Mouse (Mus musculus): ENCODE data around the gene Adap1.

DNA sequence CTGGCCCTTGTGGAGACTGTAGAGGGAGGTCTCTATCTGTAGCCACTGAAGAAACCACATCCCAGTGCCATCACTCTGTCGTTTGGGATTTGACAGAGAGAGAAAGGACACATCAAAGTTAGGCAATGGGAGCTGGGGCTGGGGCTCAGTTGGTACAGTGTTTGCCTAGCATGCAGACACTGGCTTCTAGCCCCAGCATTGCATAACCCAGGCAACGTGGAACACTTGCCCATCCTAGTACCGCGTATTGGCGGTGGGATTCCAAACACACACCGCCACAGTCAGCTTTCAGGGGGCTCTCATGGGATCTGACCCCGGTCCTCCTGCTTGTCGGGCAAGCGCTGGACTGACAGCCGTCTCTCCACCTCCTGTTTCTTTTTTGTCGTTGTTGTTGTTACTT lies 41.1 kb upstream of the Adap1 start:
- TF ChIP-seq CTCF (IDR thresholded peaks at IDR 0.05; ENCODE audit: extremely low read depth, insufficient read depth, low read length) (no peak), POLR2A (IDR thresholded peaks at IDR 0.05; ENCODE audit: extremely low read depth, insufficient read depth, low read length) (no peak)
